Mouse (Mus musculus) Patski (cell line): ENCODE results near the gene Copb1. TPM values are rescaled to one million over a fixed set of nuclear protein-coding genes. Genes with fewer than 3 reads are reported as not detected.
A peak's percentile ranks its signal among the peaks of the same experiment; 100 is the strongest.

Source experiments
- ATAC-seq: fragments of 100-300 bp; one replicate; pipeline ENCODE4 v1.8.0; 2021
- CTCF ChIA-PET: fragments of 350-600 bp; sonication (Branson Sonifier 250); formaldehyde crosslinking; loops from one replicate; lab custom pipeline; 2022; ENCODE audit warnings: inconsistent platforms; lab: Charles Lee
- POLR2A ChIA-PET: fragments of 350-600 bp; sonication (Branson Sonifier 250); formaldehyde crosslinking; loops from one replicate; lab custom pipeline; 2022; ENCODE audit warnings: antibody characterized with exemption, inconsistent platforms; lab: Charles Lee
- DNase-seq: peaks from one replicate; pipeline ENCODE4 v3.0.0-alpha.2; 2011; ENCODE audit warnings: low read depth, low spot score
- H3K27me3 ChIP-seq: fragments of 371-371 bp; one replicate; pipeline ENCODE4 v1.5.1; 2021
- CTCF ChIP-seq: fragments of 100-300 bp; IDR thresholded peaks from one replicate; pipeline ENCODE4 v1.5.1; 2021
- in situ Hi-C: fragments of 300-500 bp; cut with MboI; formaldehyde crosslinking; loops from 3 replicates; pipeline ENCODE4 v1.11.1; 2018; ENCODE audit warnings: low pct_unique_long_range_greater_than_20kb, mixed read lengths
- polyA plus RNA-seq: library from polyadenylated mRNA; unstranded; gene quantifications from one replicate; pipeline ENCODE4 v1.2.3, GENCODE M21; 2021

Gene Copb1
- polyA plus RNA-seq, 1 experiment from 2014 or later: 134 TPM

DNA sequence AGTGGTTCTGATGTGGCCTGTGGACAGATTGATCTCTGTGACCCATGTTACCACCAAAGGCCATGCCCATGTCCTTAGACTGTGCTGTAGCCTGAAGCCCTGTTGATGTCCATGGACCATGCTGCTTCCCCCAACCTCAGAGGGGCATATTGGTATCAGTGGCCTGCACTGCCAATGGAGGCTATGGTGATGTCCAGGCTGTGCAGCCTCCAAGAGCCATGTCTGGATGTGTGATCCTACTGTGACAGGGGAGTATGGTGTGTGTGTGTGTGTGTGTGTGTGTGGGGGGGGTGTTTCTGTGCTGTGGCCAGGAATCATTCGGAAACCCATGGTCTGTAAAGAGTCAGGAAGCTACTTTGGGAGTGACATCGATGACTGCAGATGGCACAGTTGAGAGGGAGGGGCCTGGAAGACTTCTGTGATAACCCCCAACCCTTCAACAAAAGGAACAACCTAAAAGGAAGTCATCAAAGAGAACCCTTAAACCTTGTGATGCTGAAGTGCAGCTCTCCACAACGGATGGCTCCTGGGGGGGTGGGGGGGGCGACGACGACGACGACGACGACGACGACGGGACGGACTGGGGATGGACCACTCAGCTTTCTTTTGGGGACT lies 29.9 kb upstream of the Copb1 start:
- DNase-seq: no peak
- ChIA-PET CTCF (interaction anchor here (0.6 to 2.1 kb wide), 3 partner anchors 10 to 47 kb away, joined by 3 to 8 read pairs (median 5); no protein-coding TSS in a partner anchor), POLR2A (no interaction called here)
- no peaks in the 10 kb centered on the region for H3K27me3 ChIP-seq
- no peak for TF ChIP-seq CTCF
- in situ Hi-C loops: loop anchor here (5.0 to 25.0 kb wide), 3 partner anchors 208 to 528 kb away; partner anchors contain the start of gene Calca
- ATAC-seq: no peak

DNA sequence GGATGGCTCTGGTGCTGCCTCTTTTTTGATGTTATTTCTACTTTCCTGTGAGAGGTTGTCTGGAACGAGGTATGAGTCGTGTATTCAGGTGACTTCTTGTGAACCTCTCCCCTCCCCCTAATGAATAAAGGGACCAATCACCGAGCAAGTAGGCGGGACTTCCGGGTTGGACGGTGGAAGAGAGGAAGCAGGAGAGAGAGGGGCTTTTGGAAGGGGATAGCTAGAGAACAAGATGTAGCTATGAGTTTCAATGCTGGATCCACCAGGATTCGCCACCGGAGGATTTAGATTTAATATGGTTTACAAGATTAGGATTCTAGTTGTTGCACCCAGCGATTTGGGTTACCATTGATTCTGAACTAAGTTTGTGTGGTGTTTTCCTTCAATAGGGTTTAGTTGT lies 28.5 kb upstream of the Copb1 start:
- no peaks in the 10 kb centered on the region for H3K27me3 ChIP-seq
- DNase-seq (no peak), ATAC-seq (no peak)
- CTCF ChIA-PET: interaction anchor here (0.9 to 2.4 kb wide), 6 partner anchors 8 to 152 kb away, joined by 3 to 16 read pairs (median 4); no protein-coding TSS in a partner anchor
- TF ChIP-seq CTCF: no peak
- in situ Hi-C loops: loop anchor here (5.0 to 25.0 kb wide), 3 partner anchors 209 to 529 kb away; partner anchors contain the start of gene Calca
- POLR2A ChIA-PET: no interaction called here

DNA sequence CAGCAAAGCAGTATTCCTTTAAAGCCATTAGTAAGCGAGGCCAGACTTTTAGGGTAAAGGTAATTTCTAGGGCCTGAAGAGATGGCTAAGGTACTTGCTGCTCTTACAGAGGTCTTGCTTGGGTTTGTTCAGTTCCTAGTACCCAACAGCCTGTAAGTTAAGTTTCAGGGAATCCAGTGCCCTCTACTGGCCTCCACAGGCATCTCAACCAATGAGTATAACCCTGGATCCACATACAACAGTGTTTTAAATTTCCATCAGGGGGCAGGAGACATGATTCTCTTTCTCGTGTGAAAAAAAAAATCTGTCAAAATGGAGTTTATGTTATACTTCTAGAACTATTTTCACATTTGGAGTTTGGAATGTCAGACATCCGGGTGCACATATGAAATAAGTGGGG lies 27.2 kb upstream of the Copb1 start:
- CTCF ChIA-PET: interaction anchor here (0.9 to 2.4 kb wide), 4 partner anchors 10 to 212 kb away, joined by 3 to 16 read pairs (median 5); no protein-coding TSS in a partner anchor
- TF ChIP-seq CTCF: peak; percentile 85
- POLR2A ChIA-PET: no interaction called here
- in situ Hi-C loops: loop anchor here (5.0 to 25.0 kb wide), 3 partner anchors 211 to 531 kb away; partner anchors contain the start of gene Calca
- no peaks in the 10 kb centered on the region for H3K27me3 ChIP-seq
- ATAC-seq: peak; percentile 73
- DNase-seq: no peak

DNA sequence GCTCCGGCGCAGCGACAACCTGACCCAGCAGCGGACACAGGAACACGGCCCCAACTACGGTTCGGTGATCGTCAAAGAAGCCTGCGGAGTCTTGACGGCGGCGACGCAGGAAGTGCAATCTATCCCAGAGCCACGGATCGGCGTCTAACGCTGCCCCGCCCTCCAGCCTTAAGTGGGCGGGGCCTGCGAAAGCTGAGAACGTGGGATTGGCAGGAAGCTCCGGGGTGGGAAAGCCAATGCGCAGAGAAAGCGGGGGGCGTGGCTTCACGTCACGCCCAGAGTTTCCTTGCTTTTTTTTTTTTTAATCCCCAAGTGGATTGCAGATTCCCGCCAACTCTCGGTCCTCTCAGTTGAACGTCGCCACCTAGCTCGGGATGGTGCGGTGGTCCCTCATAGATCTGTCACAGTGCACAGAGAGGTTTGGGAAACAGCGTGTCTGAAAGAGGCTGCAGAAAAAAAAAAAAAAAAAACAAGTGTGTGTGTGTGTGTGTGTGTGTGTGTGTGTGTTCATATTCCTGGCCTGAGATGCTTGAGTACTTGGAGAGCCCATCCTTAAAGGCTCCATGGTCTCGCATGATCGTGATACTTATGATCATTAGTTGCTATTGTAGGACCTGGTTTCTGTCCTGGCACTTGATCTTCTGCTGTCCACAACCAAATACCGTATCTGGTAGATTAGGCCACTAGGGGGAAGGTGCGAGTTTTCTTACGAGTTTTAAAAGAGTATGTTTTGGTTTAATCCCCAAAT lies 21.7 kb upstream of the Copb1 start, which contains the start of gene Psma1:
Gene Psma1 (minus strand): TSS at position 114 of the 748 bp plus-strand sequence.
- peak; percentile 57 for TF ChIP-seq CTCF
- ChIA-PET POLR2A (interaction anchor here (0.6 to 1.9 kb wide), 4 partner anchors 22 to 256 kb away, joined by 3 to 7 read pairs (median 3); partner anchors contain the start of gene Copb1), CTCF (interaction anchor here (0.6 to 1.2 kb wide), 4 partner anchors 24 to 1800 kb away, joined by 3 read pairs; partner anchors contain the start of gene Pde3b)
- ATAC-seq (peak; percentile 90), DNase-seq (peak; percentile 93)
- H3K27me3 ChIP-seq: no peaks in the 10 kb centered on the region
- in situ Hi-C loops: loop anchor here (5.0 to 25.0 kb wide), 4 partner anchors 141 to 536 kb away; partner anchors contain the start of genes Calca, Calcb and Pde3b

DNA sequence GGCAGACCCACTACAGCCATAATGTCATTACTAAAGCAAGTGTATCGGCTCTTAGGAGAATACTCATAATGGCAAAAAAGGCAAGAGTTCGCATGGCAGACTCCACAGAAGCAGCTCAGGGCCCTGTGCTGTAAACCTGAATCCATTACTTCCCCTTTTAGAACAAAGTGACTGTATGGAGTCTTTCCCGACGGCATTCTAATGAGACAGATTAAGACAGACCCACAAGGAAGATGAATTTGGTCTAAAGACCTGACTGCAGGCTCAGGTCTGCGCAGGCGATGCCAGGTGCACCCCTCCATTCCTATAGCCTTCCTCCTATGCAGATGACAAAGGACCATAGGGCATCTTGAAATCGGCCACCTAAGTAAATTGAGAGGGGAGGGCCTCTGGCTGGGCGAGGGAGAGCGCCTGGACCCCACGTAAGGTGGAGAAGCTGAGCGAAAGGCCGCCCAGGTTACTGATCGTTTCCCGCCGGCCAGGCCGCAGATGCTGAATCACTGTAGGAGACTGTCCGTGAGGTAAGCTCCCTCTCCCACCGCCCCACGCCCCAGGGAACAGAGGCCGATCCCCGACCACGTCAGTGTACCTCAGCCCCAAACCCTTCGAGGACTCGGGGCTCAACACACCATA lies 21.0 kb upstream of the Copb1 start:
- no peak for TF ChIP-seq CTCF
- DNase-seq: no peak

DNA sequence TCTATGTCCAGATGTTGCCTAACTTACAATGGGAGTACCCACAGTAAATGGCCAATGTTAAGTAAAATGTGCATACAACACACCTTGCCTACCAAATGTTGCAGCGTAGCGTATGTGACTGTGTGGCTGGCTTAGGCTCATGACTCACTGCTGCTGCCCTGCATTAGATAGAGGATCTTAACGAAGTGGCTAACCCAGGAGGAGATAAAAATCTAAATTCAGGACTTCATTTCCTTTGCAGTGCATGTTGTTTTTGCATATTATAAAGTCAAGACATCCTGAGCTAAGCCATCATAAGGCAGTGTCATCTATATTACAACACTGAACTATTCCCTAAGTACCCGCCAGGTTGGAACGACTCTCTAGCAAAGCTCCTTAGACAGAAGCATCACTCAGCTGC lies 13.9 kb upstream of the Copb1 start:
- in situ Hi-C loops: no loop called here
- POLR2A ChIA-PET: no interaction called here
- no peak for TF ChIP-seq CTCF
- DNase-seq (no peak), ATAC-seq (no peak)
- no peaks in the 10 kb centered on the region for H3K27me3 ChIP-seq
- CTCF ChIA-PET: no interaction called here

More for the DNA sequence above, 21.0 kb upstream of the Copb1 start:
- POLR2A ChIA-PET: interaction anchor here (0.6 to 1.9 kb wide), 3 partner anchors 21 to 257 kb away, joined by 3 to 7 read pairs (median 3); partner anchors contain the start of gene Copb1
- in situ Hi-C loops: loop anchor here (5.0 to 25.0 kb wide), 4 partner anchors 142 to 537 kb away; partner anchors contain the start of genes Calca, Calcb and Pde3b
- no peaks in the 10 kb centered on the region for H3K27me3 ChIP-seq
- CTCF ChIA-PET: interaction anchor here (0.6 to 1.7 kb wide), 5 partner anchors 8 to 1801 kb away, joined by 3 to 5 read pairs (median 3); partner anchors contain the start of gene Pde3b
- ATAC-seq: peak; percentile 63

DNA sequence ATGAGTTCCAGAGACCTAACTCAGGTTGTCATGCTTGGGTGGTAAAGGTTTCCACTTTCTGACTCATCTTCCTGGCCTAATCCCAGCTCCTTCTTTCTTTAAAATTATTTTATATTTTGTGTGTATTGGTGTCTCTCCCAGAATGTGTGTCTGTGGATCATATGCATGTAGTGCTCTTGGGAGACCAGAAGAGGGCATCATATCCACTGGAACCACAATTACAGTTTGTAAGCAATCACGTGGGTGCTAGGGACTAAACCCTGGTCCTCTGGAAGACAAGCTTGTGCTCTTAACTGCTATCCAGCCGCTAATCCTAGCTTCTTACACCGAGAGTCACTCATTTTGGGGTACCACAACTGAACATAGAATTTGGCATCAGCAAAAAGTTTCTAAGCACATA lies 2.8 kb downstream of the Copb1 start:
- in situ Hi-C loops: no loop called here
- CTCF ChIA-PET: interaction anchor here (0.7 to 2.4 kb wide), 4 partner anchors 8 to 243 kb away, joined by 3 to 8 read pairs (median 3); no protein-coding TSS in a partner anchor

DNA sequence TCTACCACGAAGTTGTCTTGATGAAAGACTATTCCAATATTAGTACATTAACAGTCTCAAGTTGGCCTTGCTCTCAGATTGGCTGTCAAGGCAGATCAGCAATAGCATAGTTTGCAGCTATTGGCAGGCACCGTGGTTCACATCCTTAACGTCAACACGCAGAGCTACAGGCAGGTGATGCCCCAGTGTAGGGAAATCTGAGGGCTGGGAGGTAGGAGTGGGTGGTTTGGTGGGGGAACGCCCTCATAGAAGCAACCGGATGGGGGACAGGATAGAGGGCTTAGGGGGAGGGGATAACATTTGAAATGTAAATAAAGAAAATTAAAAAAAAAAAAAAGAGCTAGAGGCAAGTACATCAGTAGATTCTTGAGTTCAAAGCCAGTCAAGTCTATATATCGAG lies 20.5 kb downstream of the Copb1 start:
- CTCF ChIA-PET: interaction anchor here (1.7 kb wide), 1 partner anchor 14 kb away, joined by 3 read pairs; no protein-coding TSS in a partner anchor
- TF ChIP-seq CTCF: no peak
- H3K27me3 ChIP-seq: no peaks in the 10 kb centered on the region
- POLR2A ChIA-PET: no interaction called here
- in situ Hi-C loops: no loop called here
- DNase-seq (no peak), ATAC-seq (no peak)

More for the DNA sequence above, 2.8 kb downstream of the Copb1 start:
- ATAC-seq (no peak), DNase-seq (no peak)
- H3K27me3 ChIP-seq: no peaks in the 10 kb centered on the region
- peak; percentile 48 for TF ChIP-seq CTCF
- POLR2A ChIA-PET: interaction anchor here (0.6 to 1.0 kb wide), 2 partner anchors 12 to 146 kb away, joined by 4 to 6 read pairs; no protein-coding TSS in a partner anchor

GRCm38 (mm10) chr7:114232982-114233381 lies 21.5 kb downstream of the Copb1 start:
- TF ChIP-seq CTCF: peak; percentile 29
- ATAC-seq (no peak), DNase-seq (no peak)
- CTCF ChIA-PET: no interaction called here
- in situ Hi-C loops: no loop called here
- POLR2A ChIA-PET: interaction anchor here (0.6 kb wide), 1 partner anchor 70 kb away, joined by 6 read pairs; no protein-coding TSS in a partner anchor
- H3K27me3 ChIP-seq: no peaks in the 10 kb centered on the region

- no peak for TF ChIP-seq CTCF
- ATAC-seq (no peak), DNase-seq (no peak)
- H3K27me3 ChIP-seq: no peaks in the 10 kb centered on the region
- CTCF ChIA-PET: no interaction called here
- POLR2A ChIA-PET: no interaction called here
- in situ Hi-C loops: no loop called here
Measured at GRCm38 (mm10) chr7:114231857-114232256, 22.7 kb downstream of the Copb1 start.
